Mouse (Mus musculus) cerebellum, adult 11 months (tissue): ENCODE measurements around the gene Gm10134.
"Not testable (repeated sequence)": the region's sequence is repeated elsewhere in the genome, so short reads cannot be mapped to it uniquely, and the experiment has no call there.

Experiments
- DNase-seq: peaks from one replicate; pipeline ENCODE4 v3.0.0; 2022

Gm10134 gene

GRCm38 (mm10) chr2:28506291-28506690 is 396 bp downstream of the Gm10134 start:
- no peak for DNase-seq

GRCm38 (mm10) chr2:28511600-28511999 is 5.7 kb downstream of the Gm10134 start:
- DNase-seq, result not testable (repeated sequence)

GRCm38 (mm10) chr2:28512798-28513401 is 7.0 kb downstream of the Gm10134 start, which contains the start of gene Ralgds:
Gene Ralgds (plus strand): TSS chr2:28513125.
- DNase-seq, result peak; percentile 83

- peak; percentile 59 for DNase-seq
These were observed 7.8 kb downstream of the Gm10134 start for GRCm38 (mm10) chr2:28513431-28514370.

GRCm38 (mm10) chr2:28514489-28514888 is 8.6 kb downstream of the Gm10134 start:
- peak; percentile 86 for DNase-seq

- peak; percentile 72 for DNase-seq
These were observed 11.5 kb downstream of the Gm10134 start for GRCm38 (mm10) chr2:28517206-28517909.

- no peak for DNase-seq
These were observed 12.3 kb downstream of the Gm10134 start for GRCm38 (mm10) chr2:28518231-28518630.

GRCm38 (mm10) chr2:28520581-28520980 is 14.7 kb downstream of the Gm10134 start:
- DNase-seq, result peak; percentile 66

- DNase-seq, result peak; percentile 52
These were observed 15.8 kb downstream of the Gm10134 start for GRCm38 (mm10) chr2:28521571-28522151.

- peak; percentile 58 for DNase-seq
These were observed 16.3 kb downstream of the Gm10134 start for GRCm38 (mm10) chr2:28522166-28522565.

GRCm38 (mm10) chr2:28523643-28524117 is 17.8 kb downstream of the Gm10134 start:
- DNase-seq, result peak; percentile 78

GRCm38 (mm10) chr2:28524406-28524805 is 18.5 kb downstream of the Gm10134 start:
- DNase-seq, result peak; percentile 16

- DNase-seq, result peak; percentile 67
These were observed 19.5 kb downstream of the Gm10134 start for GRCm38 (mm10) chr2:28525219-28525942.

- peak; percentile 32 for DNase-seq
These were observed 20.3 kb downstream of the Gm10134 start for GRCm38 (mm10) chr2:28525943-28526876.

GRCm38 (mm10) chr2:28527436-28528353 is 21.8 kb downstream of the Gm10134 start:
- DNase-seq, result peak; percentile 36

- no peak for DNase-seq
These were observed 22.4 kb downstream of the Gm10134 start for GRCm38 (mm10) chr2:28528354-28528730.

GRCm38 (mm10) chr2:28529856-28530255 is 24.0 kb downstream of the Gm10134 start:
- DNase-seq, result peak; percentile 22

GRCm38 (mm10) chr2:28530311-28530710 is 24.4 kb downstream of the Gm10134 start:
- no peak for DNase-seq

GRCm38 (mm10) chr2:28532938-28533771 is 27.3 kb downstream of the Gm10134 start:
- DNase-seq, result peak; percentile 86
